In genomic region chr10:64641576-64641975, GRCm38 (mm10) we compare ENCODE assay signal across 11 mouse cellular contexts.
DNase-seq lines count a peak whose midpoint lies in the region; ATAC-seq lines count a peak whose summit lies in the region.
"Had no signal": no experiment of that assay in that cellular context is flagged by ENCODE, and none has a peak within 500 bp of the region (broad histone marks: within the 10 kb centered on the region; RNA-seq: fewer than 3 reads in every experiment).

No protein-coding gene starts in this region.

- no peak overlapping the region for H3K27ac ChIP-seq in midbrain, embryonic 14.5 days (replicated peaks; ENCODE audit: low read depth, low read length)
- no peak overlapping the region for H3K27ac ChIP-seq in midbrain, embryonic 10.5 days (replicated peaks)
- no peak overlapping the region for H3K27ac ChIP-seq in neural tube, embryonic 14.5 days (ENCODE audit: low read depth, low read length)
- H3K27ac ChIP-seq in liver, embryonic 11.5 days (ENCODE audit: low read depth, low read length): no peak overlapping the region

- H3K9ac ChIP-seq in midbrain, embryonic 14.5 days (replicated peaks; ENCODE audit: low read length): no peak overlapping the region
- H3K9ac ChIP-seq in neural tube, embryonic 14.5 days (replicated peaks; ENCODE audit: low read depth, low read length): no peak overlapping the region
- no peak overlapping the region for H3K9ac ChIP-seq in liver, embryonic 11.5 days (ENCODE audit: low read depth, low read length)

- no peak overlapping the region for H3K4me3 ChIP-seq in midbrain, embryonic 14.5 days (replicated peaks; ENCODE audit: low read depth, low read length)
- no peak overlapping the region for H3K4me3 ChIP-seq in midbrain, embryonic 10.5 days
- H3K4me3 ChIP-seq in neural tube, embryonic 14.5 days (ENCODE audit: low read depth, low read length): no peak overlapping the region
- H3K4me3 ChIP-seq in liver, embryonic 11.5 days (ENCODE audit: low read depth, low read length): no peak overlapping the region

- no peaks in the 10 kb centered on the region for H3K4me1 ChIP-seq in midbrain, embryonic 14.5 days (ENCODE audit: control insufficient read depth, insufficient read depth, low read length)
- H3K4me1 ChIP-seq in midbrain, embryonic 10.5 days: 0 out of 2 replicates have a peak, but pooled peaks cover 5% of the 10 kb centered on the region
- H3K4me1 ChIP-seq in neural tube, embryonic 14.5 days (ENCODE audit: control insufficient read depth, insufficient read depth, low read length): 0 out of 2 replicates have a peak, but pooled peaks cover 3% of the 10 kb centered on the region
- no peaks in the 10 kb centered on the region for H3K4me1 ChIP-seq in liver, embryonic 11.5 days (replicated peaks; ENCODE audit: control insufficient read depth, insufficient read depth, low read length)

- 66% methylated on average over 8 of the region's 8 CpGs for WGBS in midbrain, embryonic 14.5 days
- WGBS in midbrain, embryonic 10.5 days: 77% methylated on average over 8 of the region's 8 CpGs
- WGBS in neural tube, embryonic 14.5 days: 46% methylated on average over 8 of the region's 8 CpGs
- 66% methylated on average over 8 of the region's 8 CpGs for WGBS in liver, embryonic 11.5 days

- ATAC-seq in midbrain, embryonic 14.5 days (ENCODE audit: low FRiP score, low TSS enrichment): no peak
- ATAC-seq in neural tube, embryonic 14.5 days (ENCODE audit: low read depth): peak; percentile 63; the same call in 1 of the 2 replicates
- ATAC-seq in liver, embryonic 11.5 days (replicated peaks; ENCODE audit: low FRiP score): no peak
- ATAC-seq: inflammation-experienced regulatory T-cells, adult 6 months had no signal

- no peaks in the 10 kb centered on the region for H3K27me3 ChIP-seq in midbrain, embryonic 14.5 days (ENCODE audit: control insufficient read depth, insufficient read depth, low read length)
- no peaks in the 10 kb centered on the region for H3K27me3 ChIP-seq in midbrain, embryonic 10.5 days (ENCODE audit: low read depth, poor library complexity, severe bottlenecking)
- no peaks in the 10 kb centered on the region for H3K27me3 ChIP-seq in neural tube, embryonic 14.5 days (ENCODE audit: control insufficient read depth, insufficient read depth, low read length)
- no peaks in the 10 kb centered on the region for H3K27me3 ChIP-seq in liver, embryonic 11.5 days (replicated peaks; ENCODE audit: control insufficient read depth, insufficient read depth, low read length)

- no peak overlapping the region for H3K4me2 ChIP-seq in midbrain, embryonic 14.5 days (ENCODE audit: low read length)
- H3K4me2 ChIP-seq in neural tube, embryonic 14.5 days (ENCODE audit: low read depth, low read length): no peak overlapping the region
- no peak overlapping the region for H3K4me2 ChIP-seq in liver, embryonic 11.5 days

- no peaks in the 10 kb centered on the region for H3K36me3 ChIP-seq in midbrain, embryonic 14.5 days (ENCODE audit: control insufficient read depth, insufficient read depth, low read length)
- no peaks in the 10 kb centered on the region for H3K36me3 ChIP-seq in midbrain, embryonic 10.5 days
- H3K36me3 ChIP-seq in neural tube, embryonic 14.5 days (ENCODE audit: control insufficient read depth, insufficient read depth, low read length): no peaks in the 10 kb centered on the region
- no peaks in the 10 kb centered on the region for H3K36me3 ChIP-seq in liver, embryonic 11.5 days (ENCODE audit: control insufficient read depth, insufficient read depth, low read length)
- H3K36me3 ChIP-seq: G1E had no signal

- H3K9me3 ChIP-seq in midbrain, embryonic 14.5 days (ENCODE audit: control insufficient read depth, low read length): no peaks in the 10 kb centered on the region
- no peaks in the 10 kb centered on the region for H3K9me3 ChIP-seq in midbrain, embryonic 10.5 days (replicated peaks)
- no peaks in the 10 kb centered on the region for H3K9me3 ChIP-seq in neural tube, embryonic 14.5 days (ENCODE audit: control insufficient read depth, low read length)
- H3K9me3 ChIP-seq in liver, embryonic 11.5 days (ENCODE audit: control insufficient read depth, low read length): no peaks in the 10 kb centered on the region
- H3K9me3 ChIP-seq: G1E had no signal

- peak; percentile 50 for DNase-seq in midbrain, embryonic 14.5 days
- DNase-seq in midbrain, embryonic 10.5 days (ENCODE audit: low spot score): no peak
- DNase-seq in forelimb bud, embryonic 11.5 days (ENCODE audit: low read depth, low spot score): peak; percentile 21
- peak; percentile 34 for DNase-seq in kidney, postnatal 10 days
- DNase-seq in cerebellum, adult 8-10 months: no peak
- no peak for DNase-seq in liver, embryonic 11.5 days (ENCODE audit: low spot score)
- DNase-seq: heart, adult 11 months; thymus, postnatal 25 days had no signal

Comparison
In these comparisons a context has a peak if more than half of its experiments do, and no peak if none do; other contexts are left out.
1. DNase-seq: peak in midbrain, embryonic 14.5 days (single experiment), forelimb bud, embryonic 11.5 days (single experiment) and kidney, postnatal 10 days (single experiment); none in midbrain, embryonic 10.5 days (single experiment), cerebellum, adult 8-10 months (single experiment) and liver, embryonic 11.5 days (single experiment).